Mouse (Mus musculus): ENCODE data around the gene Tcf3. TPM values are rescaled to one million over a fixed set of nuclear protein-coding genes. Genes with fewer than 3 reads are reported as not detected.

The Tcf3 gene
- total RNA-seq, 1 experiment = 90.9 TPM

- in situ Hi-C loops (cut with MboI; ENCODE audit: low sequenced_read_pairs in 2 of 2, unreplicated experiment in 2 of 2) = loop anchor here in 1 of 2 experiments (10.0 kb wide), 1 partner anchor 201 kb away; the partner anchor contains the start of genes 1600002K03Rik and Efna2
- H3K36me3 ChIP-seq (ENCODE audit: control insufficient read depth, insufficient read depth, low read length, poor library complexity, severe bottlenecking) = peaks cover 7% of the 10 kb centered on the region; the same call in 1 of the 2 replicates
Measured at GRCm38 (mm10) chr10:80376160-80376559, 57.3 kb downstream of the Tcf3 start.

GRCm38 (mm10) chr10:80374063-80374462, 59.4 kb downstream of the Tcf3 start:
- no peaks in the 10 kb centered on the region for H3K9me3 ChIP-seq (ENCODE audit: control insufficient read depth, insufficient read depth, low read depth, low read length)
- H3K4me3 ChIP-seq (ENCODE audit: insufficient read depth in 1 of 2, low read depth in 1 of 2, low read length in 2 of 2, poor library complexity in 1 of 2, severe bottlenecking in 1 of 2) = no peak overlapping the region
- in situ Hi-C loops (cut with MboI; ENCODE audit: low sequenced_read_pairs in 2 of 2, unreplicated experiment in 2 of 2) = loop anchor here in 1 of 2 experiments (10.0 kb wide), 1 partner anchor 199 kb away; the partner anchor contains the start of genes 1600002K03Rik and Efna2
- DNase-seq (ENCODE audit: low read depth, low spot score) = peak; percentile 82
- no peak for TF ChIP-seq ZNF384 (IDR thresholded peaks at IDR 0.05; ENCODE audit: low read depth, low read length)
- peak; percentile 61; the same call in 1 of the 2 replicates for TF ChIP-seq ZC3H11A (IDR thresholded peaks at IDR 0.05; ENCODE audit: borderline replicate concordance, low read depth, low read length)
- no peak overlapping the region for H3K9ac ChIP-seq (ENCODE audit: insufficient read depth, low read depth, low read length, poor library complexity, severe bottlenecking)
- no peaks in the 10 kb centered on the region for H3K36me3 ChIP-seq (ENCODE audit: control insufficient read depth, insufficient read depth, low read length, poor library complexity, severe bottlenecking)
- peaks cover 0 to 6% of the 10 kb centered on the region in 2 experiments; a peak in 1 of 4 replicates for H3K4me1 ChIP-seq (ENCODE audit: control insufficient read depth in 2 of 2, insufficient read depth in 2 of 2, low read length in 2 of 2, poor library complexity in 1 of 2)
- H3K27ac ChIP-seq (ENCODE audit: insufficient read depth, low read depth, low read length, poor library complexity, severe bottlenecking) = no peak overlapping the region

More at GRCm38 (mm10) chr10:80376160-80376559, 57.3 kb downstream of the Tcf3 start:
- 0 out of 2 replicates have a peak, but pooled peaks have one; percentile 28 for TF ChIP-seq MAFK (IDR thresholded peaks at IDR 0.05; ENCODE audit: insufficient read depth, low read depth, low read length)
- TF ChIP-seq ZNF384 (IDR thresholded peaks at IDR 0.05; ENCODE audit: low read depth, low read length) = peak; percentile 99
- no peak for TF ChIP-seq ZC3H11A (IDR thresholded peaks at IDR 0.05; ENCODE audit: borderline replicate concordance, low read depth, low read length)
- Histone ChIP-seq H3K27ac (ENCODE audit: insufficient read depth, low read depth, low read length, poor library complexity, severe bottlenecking) (no peak overlapping the region), H3K4me3 (ENCODE audit: insufficient read depth in 1 of 2, low read depth in 1 of 2, low read length in 2 of 2, poor library complexity in 1 of 2, severe bottlenecking in 1 of 2) (no peak overlapping the region), H3K9me3 (ENCODE audit: control insufficient read depth, insufficient read depth, low read depth, low read length) (no peaks in the 10 kb centered on the region), H3K9ac (ENCODE audit: insufficient read depth, low read depth, low read length, poor library complexity, severe bottlenecking) (no peak overlapping the region), H3K4me1 (ENCODE audit: control insufficient read depth in 2 of 2, insufficient read depth in 2 of 2, low read length in 2 of 2, poor library complexity in 1 of 2) (peaks cover 0 to 6% of the 10 kb centered on the region in 2 experiments; a peak in 1 of 4 replicates)
- DNase-seq (ENCODE audit: low read depth, low spot score) = peak; percentile 94

GRCm38 (mm10) chr10:80372706-80373105, 60.7 kb downstream of the Tcf3 start:
- in situ Hi-C loops (cut with MboI; ENCODE audit: low sequenced_read_pairs in 2 of 2, unreplicated experiment in 2 of 2) = loop anchor here in 1 of 2 experiments (10.0 kb wide), 1 partner anchor 198 kb away; the partner anchor contains the start of genes 1600002K03Rik and Efna2
- Histone ChIP-seq H3K9me3 (ENCODE audit: control insufficient read depth, insufficient read depth, low read depth, low read length) (no peaks in the 10 kb centered on the region), H3K4me1 (ENCODE audit: control insufficient read depth in 2 of 2, insufficient read depth in 2 of 2, low read length in 2 of 2, poor library complexity in 1 of 2) (peaks cover 0 to 6% of the 10 kb centered on the region in 2 experiments; a peak in 1 of 4 replicates), H3K4me3 (ENCODE audit: insufficient read depth in 1 of 2, low read depth in 1 of 2, low read length in 2 of 2, poor library complexity in 1 of 2, severe bottlenecking in 1 of 2) (no peak overlapping the region), H3K27ac (ENCODE audit: insufficient read depth, low read depth, low read length, poor library complexity, severe bottlenecking) (no peak overlapping the region), H3K9ac (ENCODE audit: insufficient read depth, low read depth, low read length, poor library complexity, severe bottlenecking) (no peak overlapping the region), H3K36me3 (ENCODE audit: control insufficient read depth, insufficient read depth, low read length, poor library complexity, severe bottlenecking) (no peaks in the 10 kb centered on the region)
- TF ChIP-seq CHD2 (IDR thresholded peaks at IDR 0.05; ENCODE audit: low read depth, low read length) = no peak
- TF ChIP-seq MAFK (IDR thresholded peaks at IDR 0.05; ENCODE audit: insufficient read depth, low read depth, low read length) = no peak
- TF ChIP-seq ZC3H11A (IDR thresholded peaks at IDR 0.05; ENCODE audit: borderline replicate concordance, low read depth, low read length) = no peak
- TF ChIP-seq HCFC1 (IDR thresholded peaks at IDR 0.05; ENCODE audit: borderline replicate concordance, insufficient read depth, low read length) = no peak
- TF ChIP-seq ZNF384 (IDR thresholded peaks at IDR 0.05; ENCODE audit: low read depth, low read length) = no peak
- no peak for DNase-seq (ENCODE audit: low read depth, low spot score)

GRCm38 (mm10) chr10:80371983-80372382, 61.5 kb downstream of the Tcf3 start:
- no peak for DNase-seq (ENCODE audit: low read depth, low spot score)
- no peak overlapping the region for H3K9ac ChIP-seq (ENCODE audit: insufficient read depth, low read depth, low read length, poor library complexity, severe bottlenecking)
- peaks cover 0 to 6% of the 10 kb centered on the region in 2 experiments; a peak in 1 of 4 replicates for H3K4me1 ChIP-seq (ENCODE audit: control insufficient read depth in 2 of 2, insufficient read depth in 2 of 2, low read length in 2 of 2, poor library complexity in 1 of 2)
- in situ Hi-C loops (cut with MboI; ENCODE audit: low sequenced_read_pairs in 2 of 2, unreplicated experiment in 2 of 2) = loop anchor here in 1 of 2 experiments (10.0 kb wide), 1 partner anchor 197 kb away; the partner anchor contains the start of genes 1600002K03Rik and Efna2
- TF ChIP-seq HCFC1 (IDR thresholded peaks at IDR 0.05; ENCODE audit: borderline replicate concordance, insufficient read depth, low read length) (no peak), ZC3H11A (IDR thresholded peaks at IDR 0.05; ENCODE audit: borderline replicate concordance, low read depth, low read length) (no peak), MAFK (IDR thresholded peaks at IDR 0.05; ENCODE audit: insufficient read depth, low read depth, low read length) (no peak), ZNF384 (IDR thresholded peaks at IDR 0.05; ENCODE audit: low read depth, low read length) (no peak), CHD2 (IDR thresholded peaks at IDR 0.05; ENCODE audit: low read depth, low read length) (no peak)
- no peaks in the 10 kb centered on the region for H3K36me3 ChIP-seq (ENCODE audit: control insufficient read depth, insufficient read depth, low read length, poor library complexity, severe bottlenecking)
- H3K4me3 ChIP-seq (ENCODE audit: insufficient read depth in 1 of 2, low read depth in 1 of 2, low read length in 2 of 2, poor library complexity in 1 of 2, severe bottlenecking in 1 of 2) = peak overlapping the region in 1 of 2 experiments; percentile 13; a peak in 1 of 4 replicates
- no peak overlapping the region for H3K27ac ChIP-seq (ENCODE audit: insufficient read depth, low read depth, low read length, poor library complexity, severe bottlenecking)
- no peaks in the 10 kb centered on the region for H3K9me3 ChIP-seq (ENCODE audit: control insufficient read depth, insufficient read depth, low read depth, low read length)
